Mouse (Mus musculus): ENCODE results near the gene Cpeb1. TPM values are rescaled to one million over a fixed set of nuclear protein-coding genes. Genes with fewer than 3 reads are reported as not detected.

The Cpeb1 gene
- polyA plus RNA-seq, 1 experiment from 2014 or later, result 2.9 TPM

GRCm38 (mm10) chr7:81331851-81332250 is 123.4 kb downstream of the Cpeb1 start:
- Histone ChIP-seq H3K36me3 (ENCODE audit: control insufficient read depth, insufficient read depth, low read length) (peaks cover 9% of the 10 kb centered on the region), H3K27me3 (ENCODE audit: control insufficient read depth, insufficient read depth, low read length) (no peaks in the 10 kb centered on the region), H3K4me3 (ENCODE audit: low read depth, low read length) (no peak overlapping the region), H3K9me3 (replicated peaks; ENCODE audit: control insufficient read depth, low read length) (no peaks in the 10 kb centered on the region), H3K4me1 (ENCODE audit: control insufficient read depth, insufficient read depth, low read length) (peaks cover 9% of the 10 kb centered on the region), H3K9ac (ENCODE audit: low read depth, low read length) (no peak overlapping the region), H3K4me2 (no peak overlapping the region), H3K27ac (ENCODE audit: low read depth, low read length) (no peak overlapping the region)
- ATAC-seq (replicated peaks; ENCODE audit: insufficient number of reproducible peaks, low FRiP score, low TSS enrichment), result no peak
- WGBS (ENCODE audit: insufficient replicate concordance), result 71% methylated on average over 7 of the region's 7 CpGs

- Histone ChIP-seq H3K4me2 (no peak overlapping the region), H3K9me3 (replicated peaks; ENCODE audit: control insufficient read depth, low read length) (no peaks in the 10 kb centered on the region), H3K27me3 (ENCODE audit: control insufficient read depth, insufficient read depth, low read length) (no peaks in the 10 kb centered on the region), H3K9ac (ENCODE audit: low read depth, low read length) (no peak overlapping the region), H3K36me3 (ENCODE audit: control insufficient read depth, insufficient read depth, low read length) (peaks cover 9% of the 10 kb centered on the region), H3K27ac (ENCODE audit: low read depth, low read length) (no peak overlapping the region), H3K4me1 (ENCODE audit: control insufficient read depth, insufficient read depth, low read length) (peaks cover 6% of the 10 kb centered on the region), H3K4me3 (ENCODE audit: low read depth, low read length) (no peak overlapping the region)
- WGBS (ENCODE audit: insufficient replicate concordance), result 26% methylated on average over 3 of the region's 3 CpGs
- ATAC-seq (replicated peaks; ENCODE audit: insufficient number of reproducible peaks, low FRiP score, low TSS enrichment), result no peak
Measured at GRCm38 (mm10) chr7:81330767-81331166, 124.5 kb downstream of the Cpeb1 start.

- peaks cover 6% of the 10 kb centered on the region for H3K4me1 ChIP-seq (ENCODE audit: control insufficient read depth, insufficient read depth, low read length)
- H3K4me2 ChIP-seq, result no peak overlapping the region
- H3K27me3 ChIP-seq (ENCODE audit: control insufficient read depth, insufficient read depth, low read length), result no peaks in the 10 kb centered on the region
- no peak for ATAC-seq (replicated peaks; ENCODE audit: insufficient number of reproducible peaks, low FRiP score, low TSS enrichment)
- H3K9me3 ChIP-seq (replicated peaks; ENCODE audit: control insufficient read depth, low read length), result no peaks in the 10 kb centered on the region
- H3K9ac ChIP-seq (ENCODE audit: low read depth, low read length), result no peak overlapping the region
- H3K27ac ChIP-seq (ENCODE audit: low read depth, low read length), result no peak overlapping the region
- peaks cover 8% of the 10 kb centered on the region for H3K36me3 ChIP-seq (ENCODE audit: control insufficient read depth, insufficient read depth, low read length)
- WGBS (ENCODE audit: insufficient replicate concordance), result 74% methylated on average over 10 of the region's 10 CpGs
- no peak overlapping the region for H3K4me3 ChIP-seq (ENCODE audit: low read depth, low read length)
Measured at GRCm38 (mm10) chr7:81327661-81328060, 127.6 kb downstream of the Cpeb1 start.

DNA sequence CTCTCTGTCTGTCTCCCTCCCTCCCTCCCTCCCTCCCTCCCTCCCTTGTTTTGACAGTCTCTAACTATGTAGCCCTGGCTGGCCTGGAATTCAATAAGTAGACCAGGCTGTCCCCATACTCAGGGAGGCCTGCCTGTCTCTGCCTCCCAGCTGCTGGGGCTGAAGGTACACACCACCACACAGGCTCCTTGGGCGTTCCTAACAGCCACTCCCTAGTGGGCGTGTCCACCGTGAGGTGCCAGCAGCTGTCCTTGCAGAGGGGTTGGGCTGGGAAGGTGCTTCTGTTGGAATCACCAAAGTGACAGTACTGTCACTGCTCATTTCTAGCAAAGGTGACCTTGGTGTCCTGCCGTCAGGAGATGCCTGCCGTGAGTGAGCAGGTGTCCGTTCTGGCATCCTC is 128.4 kb downstream of the Cpeb1 start:
- no peak overlapping the region for H3K4me3 ChIP-seq (ENCODE audit: low read depth, low read length)
- no peaks in the 10 kb centered on the region for H3K27me3 ChIP-seq (ENCODE audit: control insufficient read depth, insufficient read depth, low read length)
- H3K4me2 ChIP-seq, result no peak overlapping the region
- H3K36me3 ChIP-seq (ENCODE audit: control insufficient read depth, insufficient read depth, low read length), result peaks cover 7% of the 10 kb centered on the region; the same call in 1 of the 2 replicates
- 60% methylated on average over 6 of the region's 6 CpGs for WGBS (ENCODE audit: insufficient replicate concordance)
- no peaks in the 10 kb centered on the region for H3K9me3 ChIP-seq (replicated peaks; ENCODE audit: control insufficient read depth, low read length)
- H3K27ac ChIP-seq (ENCODE audit: low read depth, low read length), result no peak overlapping the region
- 0 out of 2 replicates have a peak, but pooled peaks have one; percentile 31 for ATAC-seq (replicated peaks; ENCODE audit: insufficient number of reproducible peaks, low FRiP score, low TSS enrichment)
- H3K4me1 ChIP-seq (ENCODE audit: control insufficient read depth, insufficient read depth, low read length), result peaks cover 6% of the 10 kb centered on the region
- no peak overlapping the region for H3K9ac ChIP-seq (ENCODE audit: low read depth, low read length)

DNA sequence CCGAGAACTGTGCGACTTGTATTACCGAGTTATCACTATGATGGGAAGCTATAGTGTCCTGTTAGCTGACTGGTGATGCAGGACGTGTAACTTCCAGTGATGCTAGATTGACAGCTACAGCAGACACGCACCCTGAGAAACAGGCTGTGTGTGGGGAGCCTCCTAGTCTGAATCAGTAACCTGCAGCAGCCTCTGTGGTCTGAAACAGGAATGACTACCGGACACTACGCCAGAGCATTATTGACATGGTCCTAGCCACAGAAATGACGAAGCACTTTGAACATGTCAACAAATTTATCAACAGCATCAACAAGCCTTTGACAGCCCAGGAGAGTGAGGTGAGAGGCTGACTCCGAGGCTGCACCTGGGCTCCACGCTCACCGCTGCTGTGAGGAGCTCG is 129.2 kb downstream of the Cpeb1 start:
- H3K27ac ChIP-seq (ENCODE audit: low read depth, low read length), result no peak overlapping the region
- 74% methylated on average over 12 of the region's 12 CpGs for WGBS (ENCODE audit: insufficient replicate concordance)
- peaks cover 7% of the 10 kb centered on the region; the same call in 1 of the 2 replicates for H3K36me3 ChIP-seq (ENCODE audit: control insufficient read depth, insufficient read depth, low read length)
- no peaks in the 10 kb centered on the region for H3K27me3 ChIP-seq (ENCODE audit: control insufficient read depth, insufficient read depth, low read length)
- H3K4me2 ChIP-seq, result no peak overlapping the region
- no peak for ATAC-seq (replicated peaks; ENCODE audit: insufficient number of reproducible peaks, low FRiP score, low TSS enrichment)
- no peak overlapping the region for H3K4me3 ChIP-seq (ENCODE audit: low read depth, low read length)
- H3K9ac ChIP-seq (ENCODE audit: low read depth, low read length), result no peak overlapping the region
- no peaks in the 10 kb centered on the region for H3K9me3 ChIP-seq (replicated peaks; ENCODE audit: control insufficient read depth, low read length)
- H3K4me1 ChIP-seq (ENCODE audit: control insufficient read depth, insufficient read depth, low read length), result peaks cover 2% of the 10 kb centered on the region; the same call in 1 of the 2 replicates

GRCm38 (mm10) chr7:81321776-81322175 is 133.5 kb downstream of the Cpeb1 start:
- Histone ChIP-seq H3K4me3 (ENCODE audit: low read depth, low read length) (no peak overlapping the region), H3K4me1 (ENCODE audit: control insufficient read depth, insufficient read depth, low read length) (no peaks in the 10 kb centered on the region; the same call in 1 of the 2 replicates), H3K4me2 (no peak overlapping the region), H3K27ac (ENCODE audit: low read depth, low read length) (no peak overlapping the region), H3K9ac (ENCODE audit: low read depth, low read length) (no peak overlapping the region), H3K36me3 (ENCODE audit: control insufficient read depth, insufficient read depth, low read length) (no peaks in the 10 kb centered on the region; the same call in 1 of the 2 replicates), H3K27me3 (ENCODE audit: control insufficient read depth, insufficient read depth, low read length) (no peaks in the 10 kb centered on the region), H3K9me3 (replicated peaks; ENCODE audit: control insufficient read depth, low read length) (no peaks in the 10 kb centered on the region)
- WGBS (ENCODE audit: insufficient replicate concordance), result 83% methylated on average over 5 of the region's 5 CpGs
- no peak for ATAC-seq (replicated peaks; ENCODE audit: insufficient number of reproducible peaks, low FRiP score, low TSS enrichment)

- WGBS (ENCODE audit: insufficient replicate concordance), result 72% methylated on average over 6 of the region's 6 CpGs
- ATAC-seq (replicated peaks; ENCODE audit: insufficient number of reproducible peaks, low FRiP score, low TSS enrichment), result no peak
- H3K9me3 ChIP-seq (replicated peaks; ENCODE audit: control insufficient read depth, low read length), result no peaks in the 10 kb centered on the region
- no peak overlapping the region for H3K4me2 ChIP-seq
- H3K4me1 ChIP-seq (ENCODE audit: control insufficient read depth, insufficient read depth, low read length), result no peaks in the 10 kb centered on the region
- no peak overlapping the region for H3K4me3 ChIP-seq (ENCODE audit: low read depth, low read length)
- H3K27me3 ChIP-seq (ENCODE audit: control insufficient read depth, insufficient read depth, low read length), result no peaks in the 10 kb centered on the region
- H3K27ac ChIP-seq (ENCODE audit: low read depth, low read length), result no peak overlapping the region
- H3K36me3 ChIP-seq (ENCODE audit: control insufficient read depth, insufficient read depth, low read length), result no peaks in the 10 kb centered on the region
- no peak overlapping the region for H3K9ac ChIP-seq (ENCODE audit: low read depth, low read length)
Measured at GRCm38 (mm10) chr7:81319749-81320148, 135.5 kb downstream of the Cpeb1 start.

DNA sequence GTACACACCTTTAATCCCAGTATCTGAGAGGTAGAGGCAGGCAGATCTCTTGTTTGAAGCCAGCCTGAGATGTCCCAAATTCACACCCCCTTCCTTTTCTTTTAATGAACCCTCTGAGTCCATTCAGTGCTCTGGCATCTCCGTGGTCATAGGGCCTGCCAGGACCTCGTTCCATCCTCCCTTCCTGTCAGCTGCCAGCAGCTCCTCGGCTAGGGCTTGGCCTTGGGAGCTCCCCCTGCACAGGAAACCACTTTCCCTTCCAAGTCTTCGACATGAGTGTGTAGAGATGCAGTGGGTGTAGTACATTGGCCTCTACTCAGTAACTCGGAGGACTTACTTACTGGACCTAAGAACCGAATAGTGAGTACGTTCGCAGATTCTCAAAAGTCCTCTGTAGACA is 139.7 kb downstream of the Cpeb1 start:
- Histone ChIP-seq H3K27me3 (ENCODE audit: control insufficient read depth, insufficient read depth, low read length) (no peaks in the 10 kb centered on the region), H3K9ac (ENCODE audit: low read depth, low read length) (no peak overlapping the region), H3K36me3 (ENCODE audit: control insufficient read depth, insufficient read depth, low read length) (no peaks in the 10 kb centered on the region), H3K4me1 (ENCODE audit: control insufficient read depth, insufficient read depth, low read length) (0 out of 2 replicates have a peak, but pooled peaks cover 3% of the 10 kb centered on the region), H3K4me3 (ENCODE audit: low read depth, low read length) (no peak overlapping the region), H3K27ac (ENCODE audit: low read depth, low read length) (no peak overlapping the region), H3K9me3 (replicated peaks; ENCODE audit: control insufficient read depth, low read length) (no peaks in the 10 kb centered on the region), H3K4me2 (no peak overlapping the region)
- WGBS (ENCODE audit: insufficient replicate concordance), result 65% methylated on average over 8 of the region's 8 CpGs
- no peak for ATAC-seq (replicated peaks; ENCODE audit: insufficient number of reproducible peaks, low FRiP score, low TSS enrichment)

- Histone ChIP-seq H3K27ac (ENCODE audit: low read depth, low read length) (no peak overlapping the region), H3K4me2 (no peak overlapping the region), H3K4me3 (ENCODE audit: low read depth, low read length) (no peak overlapping the region), H3K27me3 (ENCODE audit: control insufficient read depth, insufficient read depth, low read length) (no peaks in the 10 kb centered on the region), H3K9ac (ENCODE audit: low read depth, low read length) (no peak overlapping the region), H3K9me3 (replicated peaks; ENCODE audit: control insufficient read depth, low read length) (no peaks in the 10 kb centered on the region), H3K4me1 (ENCODE audit: control insufficient read depth, insufficient read depth, low read length) (0 out of 2 replicates have a peak, but pooled peaks cover 3% of the 10 kb centered on the region), H3K36me3 (ENCODE audit: control insufficient read depth, insufficient read depth, low read length) (no peaks in the 10 kb centered on the region)
- no peak for ATAC-seq (replicated peaks; ENCODE audit: insufficient number of reproducible peaks, low FRiP score, low TSS enrichment)
Measured at GRCm38 (mm10) chr7:81311581-81311980, 143.7 kb downstream of the Cpeb1 start.
